Mouse (Mus musculus): Measurements from ENCODE around the gene Col15a1. TPM values are rescaled to one million over a fixed set of nuclear protein-coding genes. Genes with fewer than 3 reads are reported as not detected.

The Col15a1 gene
- polyA plus RNA-seq, 2 experiments, result 0.29 to 0.40 TPM

- Histone ChIP-seq H3K27me3 (ENCODE audit: control insufficient read depth, insufficient read depth, low read length) (no peaks in the 10 kb centered on the region), H3K4me2 (ENCODE audit: low read depth) (no peak overlapping the region), H3K4me3 (ENCODE audit: insufficient read depth in 1 of 2, low read depth in 2 of 2, low read length in 2 of 2) (no peak overlapping the region), H3K36me3 (replicated peaks; ENCODE audit: control insufficient read depth, insufficient read depth, low read depth) (no peaks in the 10 kb centered on the region), H3K4me1 (replicated peaks; ENCODE audit: control insufficient read depth in 2 of 2, insufficient read depth in 2 of 2, low read length in 1 of 2) (peaks cover 5 to 16% of the 10 kb centered on the region in 2 experiments; a peak in 3 of 4 replicates), H3K9ac (replicated peaks) (no peak overlapping the region), H3K9me3 (ENCODE audit: control insufficient read depth, low read length) (no peaks in the 10 kb centered on the region), H3K27ac (no peak overlapping the region)
- WGBS (ENCODE audit: insufficient replicate concordance), result 21% methylated on average over 10 of the region's 10 CpGs
- TF ChIP-seq EP300 (IDR thresholded peaks at IDR 0.05; ENCODE audit: low read depth) (no peak), CTCF (IDR thresholded peaks at IDR 0.05; ENCODE audit: low read depth) (no peak)
- no peak for ATAC-seq (ENCODE audit: insufficient read depth)
- no peak for DNase-seq (ENCODE audit: low read depth in 3 of 3, low spot score in 3 of 3)
Measured at GRCm38 (mm10) chr4:47319561-47320321, 111.8 kb downstream of the Col15a1 start.

- Histone ChIP-seq H3K27ac (no peak overlapping the region), H3K4me1 (replicated peaks; ENCODE audit: control insufficient read depth in 2 of 2, insufficient read depth in 2 of 2, low read length in 1 of 2) (peaks cover 5 to 18% of the 10 kb centered on the region in 2 experiments; a peak in 3 of 4 replicates), H3K36me3 (replicated peaks; ENCODE audit: control insufficient read depth, insufficient read depth, low read depth) (no peaks in the 10 kb centered on the region), H3K4me3 (ENCODE audit: insufficient read depth in 1 of 2, low read depth in 2 of 2, low read length in 2 of 2) (no peak overlapping the region), H3K9me3 (ENCODE audit: control insufficient read depth, low read length) (no peaks in the 10 kb centered on the region), H3K4me2 (ENCODE audit: low read depth) (no peak overlapping the region), H3K27me3 (ENCODE audit: control insufficient read depth, insufficient read depth, low read length) (no peaks in the 10 kb centered on the region), H3K9ac (replicated peaks) (no peak overlapping the region)
- WGBS (ENCODE audit: insufficient replicate concordance), result 63% methylated on average over 3 of the region's 3 CpGs
- TF ChIP-seq EP300 (IDR thresholded peaks at IDR 0.05; ENCODE audit: low read depth), result no peak
- no peak for TF ChIP-seq CTCF (IDR thresholded peaks at IDR 0.05; ENCODE audit: low read depth)
- ATAC-seq (ENCODE audit: insufficient read depth), result no peak
- no peak for DNase-seq (ENCODE audit: low read depth in 3 of 3, low spot score in 3 of 3)
Measured at GRCm38 (mm10) chr4:47322315-47322714, 114.4 kb downstream of the Col15a1 start.

- ATAC-seq (ENCODE audit: insufficient read depth), result peak; percentile 55; the same call in 1 of the 2 replicates
- Histone ChIP-seq H3K4me1 (replicated peaks; ENCODE audit: control insufficient read depth in 2 of 2, insufficient read depth in 2 of 2, low read length in 1 of 2) (peaks cover 5 to 18% of the 10 kb centered on the region in 2 experiments; a peak in 3 of 4 replicates), H3K27me3 (ENCODE audit: control insufficient read depth, insufficient read depth, low read length) (no peaks in the 10 kb centered on the region; the same call in 1 of the 2 replicates), H3K9ac (replicated peaks) (no peak overlapping the region), H3K4me3 (ENCODE audit: insufficient read depth in 1 of 2, low read depth in 2 of 2, low read length in 2 of 2) (no peak overlapping the region), H3K36me3 (replicated peaks; ENCODE audit: control insufficient read depth, insufficient read depth, low read depth) (no peaks in the 10 kb centered on the region), H3K4me2 (ENCODE audit: low read depth) (no peak overlapping the region), H3K9me3 (ENCODE audit: control insufficient read depth, low read length) (no peaks in the 10 kb centered on the region), H3K27ac (no peak overlapping the region)
- no peak for DNase-seq (ENCODE audit: low read depth in 3 of 3, low spot score in 3 of 3)
- WGBS (ENCODE audit: insufficient replicate concordance), result 12% methylated on average over 1 of the region's 1 CpGs
- TF ChIP-seq EP300 (IDR thresholded peaks at IDR 0.05; ENCODE audit: low read depth), result no peak
Measured at GRCm38 (mm10) chr4:47324206-47324605, 116.2 kb downstream of the Col15a1 start.

- no peaks in the 10 kb centered on the region for H3K9me3 ChIP-seq (ENCODE audit: control insufficient read depth, low read length)
- no peak overlapping the region for H3K27ac ChIP-seq
- H3K4me3 ChIP-seq (ENCODE audit: insufficient read depth in 1 of 2, low read depth in 2 of 2, low read length in 2 of 2), result no peak overlapping the region
- H3K4me1 ChIP-seq (replicated peaks; ENCODE audit: control insufficient read depth in 2 of 2, insufficient read depth in 2 of 2, low read length in 1 of 2), result peaks cover 5 to 13% of the 10 kb centered on the region in 2 experiments; a peak in 3 of 4 replicates
- no peaks in the 10 kb centered on the region; the same call in 1 of the 2 replicates for H3K27me3 ChIP-seq (ENCODE audit: control insufficient read depth, insufficient read depth, low read length)
- no peak overlapping the region for H3K9ac ChIP-seq (replicated peaks)
- DNase-seq (ENCODE audit: low read depth in 3 of 3, low spot score in 3 of 3) (no peak), ATAC-seq (ENCODE audit: insufficient read depth) (no peak)
- TF ChIP-seq EP300 (IDR thresholded peaks at IDR 0.05; ENCODE audit: low read depth) (no peak), CTCF (IDR thresholded peaks at IDR 0.05; ENCODE audit: low read depth) (no peak)
- no peaks in the 10 kb centered on the region for H3K36me3 ChIP-seq (replicated peaks; ENCODE audit: control insufficient read depth, insufficient read depth, low read depth)
- H3K4me2 ChIP-seq (ENCODE audit: low read depth), result no peak overlapping the region
- 59% methylated on average over 3 of the region's 3 CpGs for WGBS (ENCODE audit: insufficient replicate concordance)
Measured at GRCm38 (mm10) chr4:47327782-47328181, 119.8 kb downstream of the Col15a1 start.

GRCm38 (mm10) chr4:47329285-47329684, 121.3 kb downstream of the Col15a1 start:
- no peak for ATAC-seq (ENCODE audit: insufficient read depth)

More at GRCm38 (mm10) chr4:47329285-47329684, 121.3 kb downstream of the Col15a1 start:
- Histone ChIP-seq H3K4me2 (ENCODE audit: low read depth) (no peak overlapping the region), H3K4me1 (replicated peaks; ENCODE audit: control insufficient read depth in 2 of 2, insufficient read depth in 2 of 2, low read length in 1 of 2) (peaks cover 3 to 7% of the 10 kb centered on the region in 2 experiments; a peak in 3 of 4 replicates), H3K9me3 (ENCODE audit: control insufficient read depth, low read length) (no peaks in the 10 kb centered on the region), H3K9ac (replicated peaks) (no peak overlapping the region), H3K36me3 (replicated peaks; ENCODE audit: control insufficient read depth, insufficient read depth, low read depth) (no peaks in the 10 kb centered on the region), H3K27ac (no peak overlapping the region), H3K4me3 (ENCODE audit: insufficient read depth in 1 of 2, low read depth in 2 of 2, low read length in 2 of 2) (no peak overlapping the region), H3K27me3 (ENCODE audit: control insufficient read depth, insufficient read depth, low read length) (no peaks in the 10 kb centered on the region; the same call in 1 of the 2 replicates)
- WGBS (ENCODE audit: insufficient replicate concordance), result 11% methylated on average over 1 of the region's 1 CpGs
- DNase-seq (ENCODE audit: low read depth in 3 of 3, low spot score in 3 of 3), result no peak
- TF ChIP-seq EP300 (IDR thresholded peaks at IDR 0.05; ENCODE audit: low read depth), result no peak
- TF ChIP-seq CTCF (IDR thresholded peaks at IDR 0.05; ENCODE audit: low read depth), result no peak

Measured in liver, embryonic 14.5 days (tissue).